Mouse (Mus musculus) adrenal gland, adult 8-10 months (tissue): ENCODE data around the gene Gm26992. TPM values are rescaled to one million over a fixed set of nuclear protein-coding genes. Genes with fewer than 3 reads are reported as not detected.

Experiments used
- DNase-seq: peaks from one replicate; pipeline ENCODE4 v3.0.0; 2022
- total RNA-seq, 4 experiments: library from RNA; stranded (reverse); gene quantifications; 2 replicates each; pipeline ENCODE4 v1.2.4; 2022

Gene Gm26992
- total RNA-seq, 4 experiments from 2014 or later = not detected

GRCm38 (mm10) chrX:103490853-103491252 lies 69.0 kb downstream of the Gm26992 start:
- DNase-seq = no peak

GRCm38 (mm10) chrX:103492398-103493256 lies 70.8 kb downstream of the Gm26992 start:
- DNase-seq = no peak

GRCm38 (mm10) chrX:103493351-103494173 lies 71.8 kb downstream of the Gm26992 start:
- peak; percentile 62 for DNase-seq

- DNase-seq = no peak
Measured at GRCm38 (mm10) chrX:103499374-103499773, 77.6 kb downstream of the Gm26992 start.

GRCm38 (mm10) chrX:103500137-103500536 lies 78.3 kb downstream of the Gm26992 start:
- DNase-seq = no peak

GRCm38 (mm10) chrX:103508218-103508617 lies 86.4 kb downstream of the Gm26992 start:
- DNase-seq = no peak

GRCm38 (mm10) chrX:103509168-103510019 lies 87.6 kb downstream of the Gm26992 start:
- DNase-seq = no peak

GRCm38 (mm10) chrX:103514782-103515181 lies 93.0 kb downstream of the Gm26992 start:
- peak; percentile 23 for DNase-seq

GRCm38 (mm10) chrX:103515346-103515745 lies 93.5 kb downstream of the Gm26992 start:
- DNase-seq = no peak

GRCm38 (mm10) chrX:103518798-103519197 lies 97.0 kb downstream of the Gm26992 start:
- no peak for DNase-seq

GRCm38 (mm10) chrX:103519547-103519946 lies 97.7 kb downstream of the Gm26992 start:
- no peak for DNase-seq

- DNase-seq = no peak
Measured at GRCm38 (mm10) chrX:103521221-103521716, 99.5 kb downstream of the Gm26992 start.

GRCm38 (mm10) chrX:103529185-103529584 lies 107.4 kb downstream of the Gm26992 start:
- DNase-seq = peak; percentile 52

Other genes with a start within 250 kb of the Gm26992 start
- gene Nap1l2, start 235.4 kb upstream of the Gm26992 start, total RNA-seq = 1 to 10 TPM; 1.1 to 1.9 (median 1.5) TPM
- gene Cdx4, start 100.6 kb upstream of the Gm26992 start, total RNA-seq = not detected
- gene Chic1, start 65.5 kb upstream of the Gm26992 start, total RNA-seq = 10 to 100 TPM in 2 of 4 experiments, 1 to 10 TPM in 2; 7.5 to 11.9 (median 9.9) TPM
- under 1 TPM in 3 of 4 experiments, not detected in 1; 0.52 to 0.89 (median 0.62) TPM for gene Tsx, start 7.5 kb upstream of the Gm26992 start, total RNA-seq
- not detected for gene Zcchc13, start 208.6 kb downstream of the Gm26992 start, total RNA-seq